Mouse (Mus musculus) brain, embryonic 14.5 days (tissue): ENCODE results near the gene Npas3.

Experiments
- CTCF ChIP-seq: fragments of 200-500 bp; IDR thresholded peaks from 2 replicates; pipeline ENCODE4 v1.5.1; 2012; ENCODE audit warnings: inconsistent platforms, mild to moderate bottlenecking, moderate library complexity, borderline replicate concordance; ENCODE audit not compliant: insufficient read depth, insufficient read length; ENCODE audit errors: extremely low read depth
- POLR2A ChIP-seq: fragments of 200-500 bp; IDR thresholded peaks from 2 replicates; pipeline ENCODE4 v1.6.1; 2012; ENCODE audit warnings: mild to moderate bottlenecking, inconsistent platforms, borderline replicate concordance; ENCODE audit not compliant: poor library complexity, insufficient read depth, insufficient read length, severe bottlenecking; ENCODE audit errors: extremely low read depth

GRCm38 (mm10) chr12:53833348-53833747 lies 584.9 kb downstream of the Npas3 start:
- no peak for TF ChIP-seq CTCF
- TF ChIP-seq POLR2A = no peak
